Mouse (Mus musculus): Measurements from ENCODE around the gene Cerkl.

GRCm38 (mm10) chr2:79429108-79429507 is 27.5 kb downstream of the Cerkl start:
- TF ChIP-seq CTCF (IDR thresholded peaks at IDR 0.05; ENCODE audit: low read depth, low read length) (no peak), EP300 (IDR thresholded peaks at IDR 0.05; ENCODE audit: insufficient read depth, low read depth, low read length) (no peak), POLR2A (IDR thresholded peaks at IDR 0.05; ENCODE audit: insufficient read depth, low read length) (no peak)

Measured in ES-Bruce4 (cell line).